Mouse (Mus musculus) heart, postnatal 0 days (tissue): ENCODE results near the gene H2afy. TPM values are rescaled to one million over a fixed set of nuclear protein-coding genes. Genes with fewer than 3 reads are reported as not detected.

Source experiments
- ATAC-seq: fragments of 200-750 bp; cut with Nextera tagmentation; 2 replicates; pipeline ENCODE4 v1.8.0; 2017; ENCODE audit warnings: low read depth, moderate number of reproducible peaks, moderate library complexity; ENCODE audit not compliant: insufficient read depth
- DNase-seq: peaks from one replicate; pipeline ENCODE4 v3.0.0-alpha.2; 2016; ENCODE audit warnings: low spot score
- H3K27ac ChIP-seq: fragments of 300-500 bp; sonication (generic); 2 replicates; pipeline ENCODE4 v1.5.1; 2014; ENCODE audit warnings: low read depth, mild to moderate bottlenecking
- H3K27me3 ChIP-seq: fragments of 300-500 bp; sonication (generic); 2 replicates; pipeline ENCODE4 v1.6.1; 2014; ENCODE audit warnings: low read length, mixed read lengths; ENCODE audit not compliant: control insufficient read depth, insufficient read depth
- H3K36me3 ChIP-seq: fragments of 300-500 bp; sonication (generic); replicated peaks from 2 replicates; pipeline ENCODE4 v1.6.1; 2014; ENCODE audit warnings: low read length, mixed read lengths; ENCODE audit not compliant: control insufficient read depth, insufficient read depth
- H3K4me1 ChIP-seq: fragments of 300-500 bp; sonication (generic); 2 replicates; pipeline ENCODE4 v1.6.1; 2014; ENCODE audit warnings: antibody characterized with exemption; ENCODE audit not compliant: control insufficient read depth, insufficient read depth
- H3K4me2 ChIP-seq: fragments of 300-500 bp; sonication (generic); 2 replicates; pipeline ENCODE4 v1.6.1; 2014; ENCODE audit warnings: low read depth, mild to moderate bottlenecking, low read length, moderate library complexity
- H3K4me3 ChIP-seq: fragments of 300-500 bp; sonication (generic); 2 replicates; pipeline ENCODE4 v1.5.1; 2014; ENCODE audit warnings: low read depth, low read length
- H3K9ac ChIP-seq: fragments of 300-500 bp; sonication (generic); replicated peaks from 2 replicates; pipeline ENCODE4 v1.6.1; 2014; ENCODE audit warnings: low read depth, low read length, mixed read lengths
- H3K9me3 ChIP-seq: fragments of 300-500 bp; sonication (generic); replicated peaks from 2 replicates; pipeline ENCODE4 v1.6.1; 2016; ENCODE audit warnings: low read length; ENCODE audit not compliant: control insufficient read depth
- CTCF ChIP-seq: IDR thresholded peaks from 2 replicates; pipeline ENCODE4 v1.5.1; 2016; ENCODE audit warnings: antibody characterized with exemption, control low read depth, low read depth
- EP300 ChIP-seq: IDR thresholded peaks from 2 replicates; pipeline ENCODE4 v1.6.1; 2016; ENCODE audit warnings: antibody characterized with exemption, low read depth
- WGBS: fragments of 180-500 bp; shearing (Covaris S2); extraction: QIAGEN DNeasy Blood & Tissue Kit; methylation state at CpG from one replicate; pipeline ENCODE4 v1.1.7; 2014; 5-methylcytosine and 5-hydroxymethylcytosine counted together
- polyA plus RNA-seq: library from polyadenylated mRNA; unstranded; fragments of >200 nt; fragmentation: Nextera tagmentation; extraction: Ambion mirVana; gene quantifications from 2 replicates; pipeline ENCODE4 v1.2.1, GENCODE M21; 2015
- total RNA-seq: library from RNA; depleted of rRNA; stranded (reverse); fragments of >200 nt; gene quantifications from 2 replicates; pipeline ENCODE4 v1.2.3, GENCODE M21; 2014; ENCODE audit warnings: low replicate concordance

H2afy gene
- total and polyA plus RNA-seq, 2 experiments from 2014 or later, result 45.0 to 61.7 TPM

- H3K4me1 ChIP-seq, result no peaks in the 10 kb centered on the region
- H3K4me2 ChIP-seq, result no peak overlapping the region
- H3K27ac ChIP-seq, result no peak overlapping the region
- H3K9ac ChIP-seq, result no peak overlapping the region
- H3K9me3 ChIP-seq, result no peaks in the 10 kb centered on the region
- DNase-seq, result no peak
- H3K4me3 ChIP-seq, result no peak overlapping the region
- no peak for ATAC-seq
- H3K27me3 ChIP-seq, result no peaks in the 10 kb centered on the region
- peaks cover 22% of the 10 kb centered on the region; the same call in 1 of the 2 replicates for H3K36me3 ChIP-seq
- TF ChIP-seq EP300, result no peak
- 71% methylated on average over 4 of the region's 4 CpGs for WGBS
These were observed 67.6 kb downstream of the H2afy start for GRCm38 (mm10) chr13:56068517-56068916.

DNA sequence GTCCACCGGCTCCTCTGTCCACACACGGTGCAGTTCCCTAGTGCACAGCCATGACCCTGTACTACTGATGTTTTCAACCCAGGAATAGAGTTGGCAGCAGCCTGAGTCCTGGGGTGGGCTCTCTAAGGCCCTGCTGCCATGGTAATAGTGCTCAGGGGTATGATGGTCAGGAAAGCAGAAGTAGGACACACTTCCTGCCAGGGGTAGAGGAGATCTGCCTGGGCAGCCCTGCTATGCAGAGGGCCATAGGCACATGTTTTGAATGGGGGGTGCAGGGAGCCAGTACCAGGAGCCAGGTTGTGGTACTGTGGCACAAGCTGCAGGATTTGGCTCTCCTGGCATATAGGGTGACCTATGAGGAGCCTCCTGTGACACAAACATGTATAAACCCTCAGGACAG, 69.3 kb downstream of the H2afy start:
- Histone ChIP-seq H3K4me3 (no peak overlapping the region), H3K27me3 (no peaks in the 10 kb centered on the region), H3K27ac (no peak overlapping the region), H3K4me1 (no peaks in the 10 kb centered on the region), H3K4me2 (no peak overlapping the region), H3K36me3 (peaks cover 12% of the 10 kb centered on the region; the same call in 1 of the 2 replicates), H3K9ac (no peak overlapping the region), H3K9me3 (no peaks in the 10 kb centered on the region)
- WGBS, result 57% methylated on average over 2 of the region's 2 CpGs
- no peak for DNase-seq
- TF ChIP-seq CTCF (no peak), EP300 (no peak)
- ATAC-seq, result no peak

DNA sequence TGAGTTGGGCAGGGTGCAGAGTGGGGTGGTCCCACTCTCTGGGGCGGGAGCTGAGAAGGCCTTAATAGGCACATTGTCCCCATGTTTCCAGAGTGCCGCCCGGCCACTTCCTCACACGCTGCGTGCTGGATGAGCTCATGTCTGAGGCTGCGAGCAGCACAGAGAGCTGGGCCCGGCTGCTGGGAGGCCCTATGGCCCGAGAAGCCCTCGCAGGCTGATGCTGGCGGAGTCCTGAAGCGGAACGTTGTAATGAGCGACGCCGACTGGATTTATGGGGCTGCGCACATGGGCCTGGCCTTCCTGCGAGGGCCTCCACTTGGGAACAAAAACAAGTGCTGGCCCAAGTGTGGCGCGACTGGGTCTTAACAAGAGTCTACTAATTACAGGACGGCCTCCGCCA, 70.0 kb downstream of the H2afy start:
- no peak for TF ChIP-seq CTCF
- no peak for TF ChIP-seq EP300
- 81% methylated on average over 21 of the region's 21 CpGs for WGBS
- Histone ChIP-seq H3K4me3 (no peak overlapping the region), H3K4me2 (no peak overlapping the region), H3K27ac (no peak overlapping the region), H3K4me1 (no peaks in the 10 kb centered on the region), H3K36me3 (peaks cover 5% of the 10 kb centered on the region; the same call in 1 of the 2 replicates), H3K9ac (no peak overlapping the region), H3K27me3 (no peaks in the 10 kb centered on the region), H3K9me3 (no peaks in the 10 kb centered on the region)
- DNase-seq (no peak), ATAC-seq (no peak)

DNA sequence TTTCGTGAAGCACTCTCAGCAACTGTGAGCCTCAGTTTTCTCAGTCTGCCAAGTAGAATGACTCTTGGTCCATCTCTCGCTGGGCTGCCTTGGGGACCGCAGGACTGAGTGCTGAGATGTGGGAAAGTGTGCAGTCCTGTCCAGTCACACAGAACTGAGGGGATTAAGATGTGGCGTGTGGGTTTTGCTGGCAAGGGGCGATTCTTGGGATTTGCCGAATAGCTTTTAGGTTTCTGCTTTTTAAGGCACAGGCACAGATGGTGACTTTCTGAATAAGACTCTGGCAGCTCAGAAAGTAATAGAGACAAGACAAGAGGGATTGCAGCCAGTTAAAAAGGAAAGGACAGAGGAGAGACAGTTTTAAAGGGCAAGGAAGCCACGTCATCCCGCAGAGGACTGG, 78.4 kb downstream of the H2afy start:
- H3K9me3 ChIP-seq, result no peaks in the 10 kb centered on the region
- DNase-seq (no peak), ATAC-seq (no peak)
- no peak overlapping the region for H3K27ac ChIP-seq
- no peak overlapping the region for H3K4me2 ChIP-seq
- H3K4me1 ChIP-seq, result no peaks in the 10 kb centered on the region
- H3K9ac ChIP-seq, result no peak overlapping the region
- TF ChIP-seq EP300, result no peak
- TF ChIP-seq CTCF, result no peak
- whole genome bisulfite sequencing, result 80% methylated on average over 8 of the region's 8 CpGs
- no peaks in the 10 kb centered on the region for H3K36me3 ChIP-seq
- H3K4me3 ChIP-seq, result no peak overlapping the region
- no peaks in the 10 kb centered on the region for H3K27me3 ChIP-seq

GRCm38 (mm10) chr13:56055720-56056119, 80.4 kb downstream of the H2afy start:
- WGBS, result 71% methylated on average over 5 of the region's 5 CpGs
- Histone ChIP-seq H3K4me1 (no peaks in the 10 kb centered on the region), H3K4me2 (no peak overlapping the region), H3K36me3 (no peaks in the 10 kb centered on the region), H3K9me3 (no peaks in the 10 kb centered on the region), H3K27ac (no peak overlapping the region), H3K9ac (no peak overlapping the region), H3K4me3 (no peak overlapping the region), H3K27me3 (no peaks in the 10 kb centered on the region)
- TF ChIP-seq EP300 (no peak), CTCF (no peak)
- no peak for DNase-seq
- no peak for ATAC-seq

DNA sequence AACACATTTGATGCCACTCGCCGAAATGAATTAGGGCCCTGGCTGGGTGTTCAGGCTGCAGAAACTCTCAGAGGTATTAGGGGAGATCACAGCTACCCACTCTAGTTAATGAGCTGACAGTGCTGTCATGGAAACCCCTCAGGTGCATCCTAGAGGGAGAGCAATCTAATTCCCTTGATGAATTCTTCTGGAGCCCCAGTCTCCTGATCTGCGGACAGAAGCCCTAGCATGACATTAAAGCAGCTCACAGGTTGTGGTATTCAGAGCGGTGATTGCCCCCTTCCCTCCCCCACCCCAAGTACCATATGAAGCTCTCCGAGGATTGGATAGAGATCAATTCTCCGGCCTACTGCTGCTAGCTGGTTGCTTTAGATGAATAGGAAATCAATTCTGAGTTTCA, 82.1 kb downstream of the H2afy start:
- Histone ChIP-seq H3K36me3 (no peaks in the 10 kb centered on the region), H3K9ac (no peak overlapping the region), H3K4me2 (no peak overlapping the region), H3K4me1 (no peaks in the 10 kb centered on the region), H3K27me3 (no peaks in the 10 kb centered on the region; the same call in 1 of the 2 replicates), H3K27ac (no peak overlapping the region), H3K4me3 (no peak overlapping the region), H3K9me3 (no peaks in the 10 kb centered on the region)
- ATAC-seq (no peak), DNase-seq (no peak)
- 79% methylated on average over 6 of the region's 6 CpGs for WGBS
- TF ChIP-seq EP300 (no peak), CTCF (no peak)
